ENCODE assay signal across 9 mouse cellular contexts in the genomic region with DNA sequence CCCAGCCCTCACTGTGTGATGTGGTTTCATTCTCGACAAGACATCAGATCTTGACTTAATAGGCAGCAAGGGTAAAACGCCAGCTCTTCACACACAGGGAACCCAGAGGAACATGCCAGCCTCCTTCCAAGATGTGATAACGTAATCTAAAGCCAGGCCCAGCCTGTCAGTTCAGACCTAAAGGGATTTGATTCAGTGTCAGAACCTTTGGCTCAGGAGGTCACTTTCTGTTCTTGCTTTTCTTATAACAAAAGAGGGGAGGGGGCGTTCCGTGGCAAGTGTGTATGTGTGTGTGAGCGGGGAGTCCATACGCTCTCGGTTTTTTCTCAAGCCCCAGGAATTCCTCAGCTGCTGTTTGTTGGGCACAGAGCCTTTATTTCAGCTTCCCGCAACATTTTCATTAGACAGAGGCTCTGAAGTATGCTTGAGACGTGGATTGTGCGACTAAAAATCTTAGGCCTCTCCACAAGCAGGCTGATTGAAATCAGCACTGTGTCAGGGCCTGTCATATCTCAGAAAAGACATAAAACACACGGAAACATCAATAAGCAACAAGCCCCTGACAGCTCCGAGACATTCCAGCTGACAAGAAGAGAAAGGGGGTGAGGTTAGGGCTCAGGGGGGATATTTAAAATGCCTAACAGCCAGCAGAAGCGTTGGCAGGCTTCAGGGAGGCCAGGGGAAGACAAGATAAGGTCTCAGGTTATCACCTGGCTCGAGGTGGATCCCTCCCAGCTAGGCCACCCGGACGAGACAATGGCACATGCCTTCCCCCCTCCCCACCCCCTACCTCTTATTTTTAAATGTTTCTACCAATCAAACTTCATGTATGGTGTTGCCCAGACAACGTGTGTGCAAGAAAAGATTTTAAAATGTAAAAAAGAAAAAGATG.
DNase-seq lines count a peak whose midpoint lies in the region; ATAC-seq lines count a peak whose summit lies in the region.
"Had no signal": no experiment of that assay in that cellular context is flagged by ENCODE, and none has a peak within 500 bp of the region (broad histone marks: within the 10 kb centered on the region; RNA-seq: fewer than 3 reads in every experiment).

No protein-coding gene starts in this region.

- no peaks in the 10 kb centered on the region for H3K36me3 ChIP-seq in embryonic facial prominence, embryonic 13.5 days
- no peaks in the 10 kb centered on the region for H3K36me3 ChIP-seq in hindbrain, embryonic 14.5 days (replicated peaks; ENCODE audit: control insufficient read depth, insufficient read depth)
- H3K36me3 ChIP-seq in neural tube, embryonic 14.5 days (ENCODE audit: control insufficient read depth, insufficient read depth, low read length) = no peaks in the 10 kb centered on the region
- H3K36me3 ChIP-seq in kidney, embryonic 14.5 days (ENCODE audit: control insufficient read depth, insufficient read depth, low read length) = no peaks in the 10 kb centered on the region

- H3K27ac ChIP-seq in embryonic facial prominence, embryonic 13.5 days = no peak overlapping the region
- peak overlapping the region; percentile 62 for H3K27ac ChIP-seq in hindbrain, embryonic 14.5 days
- peak overlapping the region; percentile 8; the same call in 1 of the 2 replicates for H3K27ac ChIP-seq in neural tube, embryonic 14.5 days (ENCODE audit: low read depth, low read length)
- H3K27ac ChIP-seq in kidney, embryonic 14.5 days (ENCODE audit: low read depth, low read length) = no peak overlapping the region; the same call in 1 of the 2 replicates

- 15% methylated on average over 18 of the region's 18 CpGs for WGBS in embryonic facial prominence, embryonic 13.5 days
- 10% methylated on average over 18 of the region's 18 CpGs for WGBS in hindbrain, embryonic 14.5 days
- WGBS in neural tube, embryonic 14.5 days = 20% methylated on average over 18 of the region's 18 CpGs
- WGBS in kidney, embryonic 14.5 days = 36% methylated on average over 18 of the region's 18 CpGs

- peak overlapping the region; percentile 2; the same call in 1 of the 2 replicates for H3K4me3 ChIP-seq in embryonic facial prominence, embryonic 13.5 days
- no peak overlapping the region for H3K4me3 ChIP-seq in hindbrain, embryonic 14.5 days (replicated peaks; ENCODE audit: low read length)
- H3K4me3 ChIP-seq in neural tube, embryonic 14.5 days (ENCODE audit: low read depth, low read length) = no peak overlapping the region
- no peak overlapping the region for H3K4me3 ChIP-seq in kidney, embryonic 14.5 days (ENCODE audit: low read length)
- H3K4me3 ChIP-seq: megakaryocyte, embryonic 14.5 days had no signal

- H3K4me1 ChIP-seq in embryonic facial prominence, embryonic 13.5 days = peaks cover 12% of the 10 kb centered on the region
- peaks cover 15% of the 10 kb centered on the region for H3K4me1 ChIP-seq in hindbrain, embryonic 14.5 days (replicated peaks; ENCODE audit: control insufficient read depth, insufficient read depth, low read length)
- peaks cover 11% of the 10 kb centered on the region; the same call in 1 of the 2 replicates for H3K4me1 ChIP-seq in neural tube, embryonic 14.5 days (ENCODE audit: control insufficient read depth, insufficient read depth, low read length)
- H3K4me1 ChIP-seq in kidney, embryonic 14.5 days (ENCODE audit: control insufficient read depth, insufficient read depth, low read length) = 0 out of 2 replicates have a peak, but pooled peaks cover 5% of the 10 kb centered on the region
- H3K4me1 ChIP-seq: megakaryocyte, embryonic 14.5 days had no signal

- H3K9me3 ChIP-seq in embryonic facial prominence, embryonic 13.5 days = no peaks in the 10 kb centered on the region
- no peaks in the 10 kb centered on the region for H3K9me3 ChIP-seq in hindbrain, embryonic 14.5 days (ENCODE audit: control insufficient read depth, low read length)
- no peaks in the 10 kb centered on the region for H3K9me3 ChIP-seq in neural tube, embryonic 14.5 days (ENCODE audit: control insufficient read depth, low read length)
- H3K9me3 ChIP-seq in kidney, embryonic 14.5 days (ENCODE audit: control insufficient read depth, low read length) = no peaks in the 10 kb centered on the region

- H3K9ac ChIP-seq in embryonic facial prominence, embryonic 13.5 days = 0 out of 2 replicates have a peak overlapping the region, but pooled peaks have one; percentile 6
- peak overlapping the region; percentile 41 for H3K9ac ChIP-seq in hindbrain, embryonic 14.5 days
- H3K9ac ChIP-seq in neural tube, embryonic 14.5 days (replicated peaks; ENCODE audit: low read depth, low read length) = no peak overlapping the region
- no peak overlapping the region for H3K9ac ChIP-seq in kidney, embryonic 14.5 days (ENCODE audit: low read depth, low read length)

- peak; percentile 12 to 23 for DNase-seq in kidney, postnatal 4 days
- DNase-seq in kidney, adult 8-10 months = no peak
- peak; percentile 52 for DNase-seq in hindbrain, embryonic 14.5 days (ENCODE audit: low spot score)
- no peak for DNase-seq in testis, postnatal 14 days (ENCODE audit: low spot score)
- DNase-seq in frontal cortex, postnatal 25 days (ENCODE audit: low spot score in 2 of 2) = no peak

- no peak for ATAC-seq in embryonic facial prominence, embryonic 13.5 days (ENCODE audit: insufficient number of reproducible peaks, insufficient read depth, low FRiP score, low TSS enrichment, low read depth)
- peak; percentile 59; the same call in 1 of the 2 replicates for ATAC-seq in hindbrain, embryonic 14.5 days (ENCODE audit: low FRiP score)
- peak; percentile 16 for ATAC-seq in neural tube, embryonic 14.5 days (ENCODE audit: low read depth)
- ATAC-seq in kidney, embryonic 14.5 days (ENCODE audit: low FRiP score, low TSS enrichment) = no peak

- peak overlapping the region; percentile 48 for H3K4me2 ChIP-seq in embryonic facial prominence, embryonic 13.5 days
- peak overlapping the region; percentile 29; the same call in 1 of the 2 replicates for H3K4me2 ChIP-seq in hindbrain, embryonic 14.5 days (replicated peaks)
- 0 out of 2 replicates have a peak overlapping the region, but pooled peaks have one; percentile 3 for H3K4me2 ChIP-seq in neural tube, embryonic 14.5 days (ENCODE audit: low read depth, low read length)
- H3K4me2 ChIP-seq in kidney, embryonic 14.5 days (replicated peaks; ENCODE audit: low read depth, low read length) = no peak overlapping the region

- no peaks in the 10 kb centered on the region for H3K27me3 ChIP-seq in embryonic facial prominence, embryonic 13.5 days
- H3K27me3 ChIP-seq in hindbrain, embryonic 14.5 days (ENCODE audit: control insufficient read depth, insufficient read depth, low read length) = no peaks in the 10 kb centered on the region
- H3K27me3 ChIP-seq in neural tube, embryonic 14.5 days (ENCODE audit: control insufficient read depth, insufficient read depth, low read length) = no peaks in the 10 kb centered on the region
- H3K27me3 ChIP-seq in kidney, embryonic 14.5 days (ENCODE audit: control insufficient read depth, insufficient read depth, low read length) = no peaks in the 10 kb centered on the region
- H3K27me3 ChIP-seq: megakaryocyte, embryonic 14.5 days had no signal

Comparison
In these comparisons a context has a peak if more than half of its experiments do, and no peak if none do; other contexts are left out.
1. DNase-seq: peak in kidney, postnatal 4 days (2 of 2) and hindbrain, embryonic 14.5 days (single experiment); none in kidney, adult 8-10 months (0 of 2), testis, postnatal 14 days (single experiment) and frontal cortex, postnatal 25 days (0 of 2).
2. ATAC-seq: peak in hindbrain, embryonic 14.5 days (single experiment) and neural tube, embryonic 14.5 days (single experiment); none in embryonic facial prominence, embryonic 13.5 days (single experiment) and kidney, embryonic 14.5 days (single experiment).
3. H3K27ac ChIP-seq: peak in hindbrain, embryonic 14.5 days (single experiment) and neural tube, embryonic 14.5 days (single experiment); none in embryonic facial prominence, embryonic 13.5 days (single experiment) and kidney, embryonic 14.5 days (single experiment).
4. H3K9ac ChIP-seq: peak in embryonic facial prominence, embryonic 13.5 days (single experiment) and hindbrain, embryonic 14.5 days (single experiment); none in neural tube, embryonic 14.5 days (single experiment) and kidney, embryonic 14.5 days (single experiment).